Mouse (Mus musculus) ovary, postnatal 14 days (tissue): ENCODE measurements around the gene Gm15085.
"Not testable (repeated sequence)": the region's sequence is repeated elsewhere in the genome, so short reads cannot be mapped to it uniquely, and the experiment has no call there.

Experiments used
- DNase-seq: peaks from one replicate; pipeline ENCODE4 v3.0.0; 2022; ENCODE audit warnings: low spot score

The Gm15085 gene

GRCm38 (mm10) chrX:149447317-149447716, at the start of gene Gm15085:
TSS of gene Gm15085 (plus strand) at chrX:149447617.
- not testable (repeated sequence) for DNase-seq
